Mouse (Mus musculus) bone marrow macrophage, adult 2 months (primary cell): Measurements from ENCODE around the gene Gsk3b. TPM values are rescaled to one million over a fixed set of nuclear protein-coding genes. Genes with fewer than 3 reads are reported as not detected.
A peak's percentile ranks its signal among the peaks of the same experiment; 100 is the strongest.
"Not testable (repeated sequence)": the region's sequence is repeated elsewhere in the genome, so short reads cannot be mapped to it uniquely, and the experiment has no call there.

ENCODE experiments used
- H3K27ac ChIP-seq: 2 replicates; pipeline ENCODE4 v1.5.1; 2012; ENCODE audit warnings: low read depth, low read length; ENCODE audit not compliant: insufficient read depth
- H3K4me1 ChIP-seq: 2 replicates; pipeline ENCODE4 v1.6.1; 2012; ENCODE audit warnings: low read length; ENCODE audit not compliant: control insufficient read depth, insufficient read depth
- H3K4me3 ChIP-seq: 2 replicates; pipeline ENCODE4 v1.5.1; 2012; ENCODE audit warnings: mild to moderate bottlenecking, low read length, moderate library complexity; ENCODE audit not compliant: insufficient read depth
- CTCF ChIP-seq: IDR thresholded peaks from 2 replicates; pipeline ENCODE4 v1.5.1; 2012; ENCODE audit warnings: low read depth, mild to moderate bottlenecking, low read length, moderate library complexity
- POLR2A ChIP-seq: IDR thresholded peaks from 2 replicates; pipeline ENCODE4 v1.6.1; 2012; ENCODE audit warnings: mild to moderate bottlenecking, low read depth, low read length, borderline replicate concordance
- polyA plus RNA-seq: library from polyadenylated mRNA; stranded (reverse); fragments of >200 nt; gene quantifications from 2 replicates; pipeline ENCODE4 v1.2.4, GENCODE M21; 2012; ENCODE audit not compliant: missing spikeins, insufficient read depth, insufficient read length

Gene Gsk3b
- polyA plus RNA-seq, 1 experiment: 39.2 TPM

DNA sequence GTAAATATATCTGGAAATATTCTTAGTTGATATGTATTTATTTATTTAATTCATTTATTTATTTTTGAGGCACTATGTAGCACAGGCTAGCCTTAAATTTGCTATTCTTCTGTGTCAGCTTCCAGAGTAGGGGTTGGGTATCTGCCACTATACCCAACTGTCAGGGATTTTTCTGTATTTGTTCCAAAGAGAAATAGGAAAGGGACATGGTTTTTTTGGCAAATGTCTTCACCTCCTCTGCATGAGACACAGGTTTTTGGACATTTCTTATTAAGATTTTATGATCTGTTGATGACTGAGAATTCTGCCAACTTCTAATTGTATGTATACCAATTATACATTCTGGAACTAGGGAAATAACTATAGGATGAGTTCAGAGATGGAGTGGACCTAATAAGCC lies 10.5 kb downstream of the Gsk3b start:
- Histone ChIP-seq H3K4me1 (peaks cover 14% of the 10 kb centered on the region), H3K27ac (no peak overlapping the region), H3K4me3 (no peak overlapping the region)
- no peak for TF ChIP-seq CTCF
- TF ChIP-seq POLR2A: no peak

DNA sequence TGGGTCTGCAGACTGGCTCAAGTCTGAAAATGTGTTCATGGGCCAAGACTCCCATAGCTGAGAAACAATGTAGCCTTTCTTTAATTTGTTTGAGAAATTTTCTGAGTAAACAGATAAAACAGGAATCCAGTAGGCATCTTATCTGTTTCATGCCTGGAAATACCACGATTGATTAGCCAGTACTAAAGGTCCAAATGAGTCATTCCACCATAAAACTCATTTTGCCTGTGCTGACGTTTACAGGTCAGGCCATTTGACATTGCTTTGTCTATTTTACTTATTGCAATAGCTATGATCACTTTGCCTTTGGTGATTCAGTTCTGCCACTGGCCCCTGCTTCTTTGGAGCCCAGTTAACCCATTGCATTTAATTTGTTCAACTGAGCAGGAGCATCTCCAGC lies 11.8 kb downstream of the Gsk3b start:
- Histone ChIP-seq H3K4me1 (peaks cover 10% of the 10 kb centered on the region), H3K27ac (no peak overlapping the region), H3K4me3 (no peak overlapping the region)
- no peak for TF ChIP-seq CTCF
- no peak for TF ChIP-seq POLR2A

DNA sequence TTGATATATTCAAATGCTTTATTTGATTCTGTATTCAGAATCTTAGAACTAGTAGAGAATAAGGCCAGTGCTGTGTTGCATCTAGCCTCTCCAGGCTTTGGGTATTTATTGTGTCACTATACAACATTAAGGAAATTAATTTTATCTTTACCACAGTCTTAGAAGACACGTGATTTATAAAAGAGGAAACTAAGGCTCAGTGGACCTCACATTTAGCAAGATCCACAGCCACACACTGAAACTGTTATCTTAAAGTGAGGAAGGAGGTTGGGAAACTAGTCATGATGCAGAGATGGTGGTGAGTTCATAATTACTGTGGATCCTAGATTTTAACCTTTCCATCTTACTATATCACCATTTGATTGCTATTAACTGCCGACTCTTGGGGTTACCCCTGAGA lies 16.7 kb downstream of the Gsk3b start:
- no peak overlapping the region for H3K4me3 ChIP-seq
- peak overlapping the region; percentile 70 for H3K27ac ChIP-seq
- H3K4me1 ChIP-seq: peaks cover 25% of the 10 kb centered on the region
- TF ChIP-seq POLR2A (no peak), CTCF (no peak)

DNA sequence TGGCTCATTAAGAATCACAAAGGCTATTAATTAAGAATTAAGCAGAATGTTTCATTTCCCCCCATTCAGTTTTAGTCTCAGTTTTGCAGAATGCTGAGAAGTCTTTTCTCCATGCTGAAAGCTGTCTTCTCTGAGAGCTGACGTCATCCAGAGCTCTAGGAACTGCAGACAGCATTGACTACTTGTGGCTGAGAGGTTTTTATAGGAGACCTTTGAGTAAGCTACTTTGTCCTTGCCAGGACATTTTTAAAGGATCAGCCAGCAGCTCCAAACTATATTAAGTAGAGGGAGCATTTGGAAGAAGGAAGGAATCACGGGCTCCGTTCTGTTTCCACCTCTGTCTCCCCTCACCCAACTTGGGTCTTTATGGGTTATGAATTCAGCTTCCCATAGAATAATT lies 17.7 kb downstream of the Gsk3b start:
- Histone ChIP-seq H3K4me3 (no peak overlapping the region), H3K4me1 (peaks cover 27% of the 10 kb centered on the region), H3K27ac (no peak overlapping the region)
- TF ChIP-seq POLR2A (no peak), CTCF (no peak)

DNA sequence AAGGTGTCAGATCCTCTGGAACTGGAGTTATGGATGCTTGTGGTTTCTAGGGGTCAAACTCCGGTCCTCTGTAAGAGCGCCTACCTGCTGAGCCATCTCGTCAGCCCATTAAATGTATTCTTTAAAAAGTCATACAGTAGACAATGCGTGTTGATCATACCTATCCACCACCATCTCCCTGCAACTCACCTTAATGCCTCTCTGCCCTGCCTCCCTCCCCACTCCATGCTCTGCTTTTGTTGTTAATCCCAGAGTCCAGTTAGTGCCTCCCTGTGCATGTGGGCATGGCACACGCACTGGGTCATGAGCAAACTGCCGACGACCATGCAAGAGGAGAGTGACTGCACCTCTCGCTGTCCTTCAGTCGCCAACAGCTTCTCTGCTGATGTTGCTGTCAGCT lies 21.2 kb downstream of the Gsk3b start:
- Histone ChIP-seq H3K27ac (no peak overlapping the region), H3K4me1 (peaks cover 41% of the 10 kb centered on the region), H3K4me3 (no peak overlapping the region)
- TF ChIP-seq CTCF (no peak), POLR2A (no peak)

DNA sequence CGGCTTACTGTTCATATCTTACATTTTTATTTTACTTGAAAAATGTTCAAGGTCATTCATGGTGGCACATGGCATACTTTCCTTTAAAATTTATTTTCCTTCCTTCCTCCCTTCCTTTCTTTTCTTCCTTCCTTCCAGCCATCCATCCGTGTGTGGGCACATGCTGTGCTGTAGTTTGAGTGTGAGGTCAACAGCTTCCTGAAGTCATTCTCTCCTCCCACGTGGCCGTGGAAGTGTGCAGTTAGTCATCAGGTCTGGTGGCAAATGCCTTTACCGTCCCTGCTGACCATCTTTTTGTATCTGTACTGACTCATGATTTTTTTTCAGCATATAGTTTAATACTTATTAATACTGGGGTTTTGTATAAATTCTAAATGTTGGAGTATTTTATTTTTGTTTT lies 21.8 kb downstream of the Gsk3b start:
- Histone ChIP-seq H3K4me3 (no peak overlapping the region), H3K27ac (no peak overlapping the region), H3K4me1 (peaks cover 38% of the 10 kb centered on the region)
- TF ChIP-seq POLR2A: no peak
- TF ChIP-seq CTCF: no peak

DNA sequence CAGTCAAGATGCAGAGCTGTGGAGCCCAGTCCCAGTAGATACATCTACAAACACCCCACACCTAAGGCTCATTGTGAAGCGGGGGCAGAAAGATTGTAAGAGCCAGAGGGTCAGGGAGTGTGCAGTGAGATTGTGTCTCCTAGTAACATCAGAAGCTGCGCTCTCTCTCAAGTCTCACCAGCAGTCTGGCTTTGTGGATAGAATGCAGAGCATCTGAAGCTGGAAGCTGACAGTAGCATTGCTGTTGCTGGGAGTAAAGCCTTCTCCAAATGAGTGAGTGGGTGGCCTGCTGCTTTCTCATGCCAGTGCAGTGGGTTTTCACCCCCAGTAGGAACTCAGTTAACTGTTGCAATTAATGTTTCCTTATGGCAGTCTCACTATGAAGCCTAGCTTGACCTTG lies 25.3 kb downstream of the Gsk3b start:
- Histone ChIP-seq H3K4me1 (peaks cover 46% of the 10 kb centered on the region), H3K27ac (no peak overlapping the region), H3K4me3 (no peak overlapping the region)
- TF ChIP-seq CTCF: no peak
- no peak for TF ChIP-seq POLR2A

DNA sequence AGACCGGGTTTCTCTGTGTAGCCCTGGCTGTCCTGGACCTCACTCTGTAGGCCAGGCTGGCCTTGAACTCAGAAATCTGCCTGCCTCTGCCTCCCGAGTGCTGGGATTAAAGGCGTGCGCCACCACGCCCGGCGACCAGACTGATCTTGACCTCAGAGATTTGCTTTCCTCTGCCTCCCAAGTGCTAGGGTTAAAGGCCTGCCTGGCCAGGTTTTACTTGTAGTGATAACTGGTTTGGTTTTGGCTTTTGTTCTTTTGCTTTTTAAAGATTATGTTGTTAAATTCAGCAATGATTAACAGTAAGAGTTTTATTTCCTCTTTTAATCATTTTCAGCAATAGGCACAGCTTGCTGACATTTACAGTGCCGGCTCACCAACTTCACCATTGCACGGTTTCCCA lies 29.1 kb downstream of the Gsk3b start:
- not testable (repeated sequence) for H3K27ac ChIP-seq, H3K4me3 ChIP-seq
- H3K4me1 ChIP-seq: peaks cover 49% of the 10 kb centered on the region

DNA sequence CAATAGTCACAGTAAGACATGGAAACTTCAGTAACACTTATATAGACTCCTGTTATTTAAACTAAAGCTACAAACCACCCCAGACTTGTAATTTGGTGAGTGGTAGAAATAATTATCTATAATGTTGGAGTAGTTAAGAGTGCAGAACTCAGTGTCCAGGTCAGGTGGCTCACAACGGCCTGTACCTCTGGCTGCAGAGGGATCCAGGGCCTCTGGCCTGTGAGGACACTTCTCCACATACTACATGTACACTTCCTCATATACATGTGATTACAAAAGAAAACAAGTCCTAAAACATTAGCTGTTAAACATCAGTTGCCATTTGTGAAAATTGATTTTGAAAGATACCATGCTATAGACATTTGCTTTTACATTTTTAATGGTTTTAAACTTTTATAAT lies 29.9 kb downstream of the Gsk3b start:
- TF ChIP-seq CTCF: no peak
- Histone ChIP-seq H3K27ac (no peak overlapping the region), H3K4me3 (no peak overlapping the region), H3K4me1 (peaks cover 45% of the 10 kb centered on the region)

DNA sequence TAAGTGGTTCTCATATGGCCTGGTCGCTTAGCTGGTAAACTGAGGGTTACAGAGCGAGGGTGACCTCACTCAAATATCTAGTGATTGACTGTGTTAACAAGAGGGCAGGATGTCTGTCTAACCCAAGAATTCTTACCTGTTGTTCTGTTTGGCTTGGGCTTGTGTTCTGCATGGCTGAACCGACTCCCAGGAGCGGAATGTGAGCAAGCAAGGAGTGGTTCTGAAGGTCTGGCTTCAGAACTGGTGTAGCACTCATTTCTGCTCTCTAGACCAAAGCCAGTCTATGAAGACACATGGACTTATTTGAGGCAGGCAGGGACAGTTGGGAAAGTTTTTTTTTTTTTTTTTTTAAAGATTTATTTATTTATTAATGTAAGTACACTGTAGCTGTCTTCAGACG lies 30.5 kb downstream of the Gsk3b start:
- Histone ChIP-seq H3K27ac (no peak overlapping the region), H3K4me1 (peaks cover 40% of the 10 kb centered on the region), H3K4me3 (no peak overlapping the region)
- no peak for TF ChIP-seq POLR2A
- TF ChIP-seq CTCF: no peak

DNA sequence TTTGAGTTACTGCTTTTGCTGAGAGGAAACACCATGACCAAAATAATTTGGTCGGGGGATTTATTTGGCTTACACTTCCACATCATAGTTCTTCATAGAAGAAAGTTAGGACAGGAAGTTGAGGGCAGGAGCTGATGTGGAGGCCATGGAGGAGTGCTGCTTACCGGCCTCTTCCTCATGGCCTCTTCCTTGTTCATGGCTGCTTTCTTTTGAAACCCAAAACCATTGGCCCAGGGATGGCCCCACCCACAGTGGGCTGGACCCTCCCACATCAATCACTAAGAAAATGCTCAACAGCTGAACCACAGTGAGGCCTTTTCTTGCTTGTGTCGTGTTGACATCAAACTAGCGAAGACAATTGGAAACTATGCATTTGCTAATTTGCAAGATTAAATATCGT lies 40.4 kb downstream of the Gsk3b start:
- Histone ChIP-seq H3K4me3 (no peak overlapping the region), H3K4me1 (peaks cover 32% of the 10 kb centered on the region), H3K27ac (no peak overlapping the region)
- TF ChIP-seq POLR2A (no peak), CTCF (no peak)

DNA sequence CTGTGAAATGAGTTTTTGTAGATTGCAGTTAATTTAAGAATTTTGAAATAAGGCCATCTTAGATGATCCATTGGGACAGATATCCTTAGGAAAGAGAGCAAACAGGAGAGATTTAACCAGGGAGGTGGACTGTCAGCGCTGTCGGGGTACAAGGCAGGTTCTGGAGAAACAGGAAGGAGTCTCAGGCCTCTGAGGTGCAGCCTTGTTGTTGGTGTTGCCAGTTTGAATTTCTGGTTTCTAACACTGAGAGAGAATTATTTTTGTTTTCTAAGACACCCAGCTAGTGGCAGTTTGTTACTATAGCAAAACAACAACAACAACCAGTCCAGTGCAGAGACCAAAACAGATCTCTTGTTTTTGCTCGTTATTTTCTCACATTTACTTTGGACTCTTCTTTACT lies 42.2 kb downstream of the Gsk3b start:
- TF ChIP-seq POLR2A (no peak), CTCF (no peak)
- peaks cover 32% of the 10 kb centered on the region for H3K4me1 ChIP-seq
- H3K27ac ChIP-seq: no peak overlapping the region
- H3K4me3 ChIP-seq: no peak overlapping the region
